ENCODE assay signal across 9 mouse cellular contexts in the genomic region with DNA sequence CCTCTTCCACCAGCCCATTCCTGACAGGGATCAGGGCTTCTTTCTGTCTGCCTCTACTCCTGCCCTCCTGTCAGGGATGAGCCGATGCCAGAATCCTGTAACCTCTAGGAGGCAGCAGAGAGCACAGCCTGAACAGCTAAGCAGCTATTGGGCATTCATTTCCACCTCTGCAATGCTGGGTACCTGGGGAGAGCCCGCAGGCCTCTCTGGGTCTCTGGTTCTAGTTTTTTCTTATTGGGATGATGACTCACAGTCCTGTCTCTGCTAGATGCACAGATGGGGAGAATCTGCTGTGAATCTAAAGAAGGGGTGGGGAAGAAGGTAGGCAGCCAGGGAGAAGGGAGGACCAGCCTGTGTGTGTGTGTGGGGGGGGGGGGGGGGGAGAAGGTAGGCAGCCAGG. TPM values are rescaled to one million over a fixed set of nuclear protein-coding genes. Genes with fewer than 3 reads are reported as not detected.
DNase-seq lines count a peak whose midpoint lies in the region; ATAC-seq lines count a peak whose summit lies in the region.
"Had no signal": no experiment of that assay in that cellular context is flagged by ENCODE, and none has a peak within 500 bp of the region (broad histone marks: within the 10 kb centered on the region; RNA-seq: fewer than 3 reads in every experiment).

No protein-coding gene starts in this region.

- no peak overlapping the region for H3K4me2 ChIP-seq in midbrain, embryonic 14.5 days (ENCODE audit: low read length)
- H3K4me2 ChIP-seq in stomach, embryonic 15.5 days, result no peak overlapping the region

- no peaks in the 10 kb centered on the region for H3K27me3 ChIP-seq in midbrain, embryonic 14.5 days (ENCODE audit: control insufficient read depth, insufficient read depth, low read length)
- H3K27me3 ChIP-seq in stomach, embryonic 15.5 days (replicated peaks), result no peaks in the 10 kb centered on the region

- peaks cover 39% of the 10 kb centered on the region for H3K4me1 ChIP-seq in midbrain, embryonic 14.5 days (ENCODE audit: control insufficient read depth, insufficient read depth, low read length)
- no peaks in the 10 kb centered on the region for H3K4me1 ChIP-seq in stomach, embryonic 15.5 days

- no peak overlapping the region for H3K9ac ChIP-seq in midbrain, embryonic 14.5 days (replicated peaks; ENCODE audit: low read length)
- no peak overlapping the region for H3K9ac ChIP-seq in stomach, embryonic 15.5 days

- 8% methylated on average over 2 of the region's 2 CpGs for WGBS in midbrain, embryonic 14.5 days
- WGBS in stomach, embryonic 15.5 days, result 20% methylated on average over 2 of the region's 2 CpGs

- H3K27ac ChIP-seq in midbrain, embryonic 14.5 days (replicated peaks; ENCODE audit: low read depth, low read length), result peak overlapping the region; percentile 63
- no peak overlapping the region for H3K27ac ChIP-seq in stomach, embryonic 15.5 days

- intact Hi-C loops in left cerebral cortex, postnatal 4 days (cut with DNase I), result no loop called here

- DNase-seq in ovary, postnatal 10 days (ENCODE audit: low spot score), result peak; percentile 23
- DNase-seq in ovary, adult 18-20 months (ENCODE audit: low spot score), result no peak
- DNase-seq in cerebellum, postnatal 10 days, result peak; percentile 90 to 92
- peak; percentile 47 to 63 for DNase-seq in frontal cortex, postnatal 25 days (ENCODE audit: low spot score in 2 of 2)
- peak; percentile 65 for DNase-seq in kidney, adult 9 months
- peak; percentile 76 for DNase-seq in left cerebral cortex, postnatal 4 days
- DNase-seq in midbrain, embryonic 14.5 days, result peak; percentile 85

- no peaks in the 10 kb centered on the region for H3K9me3 ChIP-seq in midbrain, embryonic 14.5 days (ENCODE audit: control insufficient read depth, low read length)
- H3K9me3 ChIP-seq in stomach, embryonic 15.5 days, result no peaks in the 10 kb centered on the region

- no peak overlapping the region for H3K4me3 ChIP-seq in midbrain, embryonic 14.5 days (replicated peaks; ENCODE audit: low read depth, low read length)
- H3K4me3 ChIP-seq in stomach, embryonic 15.5 days (replicated peaks), result no peak overlapping the region

- H3K36me3 ChIP-seq in midbrain, embryonic 14.5 days (ENCODE audit: control insufficient read depth, insufficient read depth, low read length), result no peaks in the 10 kb centered on the region
- H3K36me3 ChIP-seq in stomach, embryonic 15.5 days, result no peaks in the 10 kb centered on the region

- ATAC-seq in midbrain, embryonic 14.5 days (ENCODE audit: low FRiP score, low TSS enrichment), result peak; percentile 32
- ATAC-seq in stomach, embryonic 15.5 days (ENCODE audit: insufficient read depth, low FRiP score, low read depth), result 0 out of 2 replicates have a peak, but pooled peaks have one; percentile 11

RNA-seq across cellular contexts. Expression of a gene that starts 55.8 kb away (rescaled TPM):
- total RNA-seq in left cerebral cortex, postnatal 4 days (2021), result 10 to 100 TPM; 46.0 to 48.5 TPM
- 170 and 189 TPM in 2 replicates for polyA plus RNA-seq in midbrain, embryonic 14.5 days (2014; fragmentation: Nextera tagmentation; extraction: Ambion mirVana)
- 5.3 and 6.4 TPM in 2 replicates for polyA plus RNA-seq in stomach, embryonic 15.5 days (2015; fragmentation: Nextera tagmentation; extraction: Ambion mirVana)
- total RNA-seq: neutrophil, adult 5-6 weeks had no signal

Comparison
In these comparisons a context has a peak if more than half of its experiments do, and no peak if none do; other contexts are left out.
1. RNA of a gene that starts 55.8 kb away (polyA plus RNA-seq): 170 to 189 TPM in midbrain, embryonic 14.5 days; 5.3 to 6.4 TPM in stomach, embryonic 15.5 days; every median in the first group is over 10 times any median in the second.